Mouse (Mus musculus) urinary bladder, postnatal 14 days (tissue): ENCODE measurements around the gene Rragb.
A peak's percentile ranks its signal among the peaks of the same experiment; 100 is the strongest.
"Not testable (repeated sequence)": the region's sequence is repeated elsewhere in the genome, so short reads cannot be mapped to it uniquely, and the experiment has no call there.

Source experiments
- DNase-seq: peaks from one replicate; pipeline ENCODE4 v3.0.0; 2021; ENCODE audit warnings: low spot score

Gene Rragb

GRCm38 (mm10) chrX:153139734-153140515 lies at the start of gene Rragb:
Rragb (plus strand) TSS chrX:153139981.
- DNase-seq: peak; percentile 67

DNA sequence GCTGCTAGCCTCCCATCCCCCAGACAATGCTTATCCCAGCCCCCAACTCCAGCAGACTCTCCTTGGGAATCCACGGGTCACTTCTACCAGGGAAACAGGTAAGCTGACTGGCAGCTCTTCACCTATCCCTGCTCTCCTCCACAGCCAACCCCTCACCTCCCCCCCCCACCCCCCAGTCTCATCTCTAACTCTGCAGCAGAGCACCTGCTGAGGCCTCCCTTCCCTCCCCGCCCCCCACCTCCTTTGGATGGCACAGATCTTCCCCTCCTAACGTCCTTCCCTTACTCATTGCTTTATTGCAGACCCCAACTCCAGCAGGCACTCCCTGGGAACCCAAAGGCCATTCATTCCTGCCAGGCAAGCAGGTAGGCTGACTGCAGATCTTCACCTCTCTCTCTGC lies 21.3 kb upstream of the Rragb start, which contains the start of gene Foxr2:
TSS of gene Foxr2 (plus strand) at position 301 of the 400 bp plus-strand sequence.
- no peak for DNase-seq

DNA sequence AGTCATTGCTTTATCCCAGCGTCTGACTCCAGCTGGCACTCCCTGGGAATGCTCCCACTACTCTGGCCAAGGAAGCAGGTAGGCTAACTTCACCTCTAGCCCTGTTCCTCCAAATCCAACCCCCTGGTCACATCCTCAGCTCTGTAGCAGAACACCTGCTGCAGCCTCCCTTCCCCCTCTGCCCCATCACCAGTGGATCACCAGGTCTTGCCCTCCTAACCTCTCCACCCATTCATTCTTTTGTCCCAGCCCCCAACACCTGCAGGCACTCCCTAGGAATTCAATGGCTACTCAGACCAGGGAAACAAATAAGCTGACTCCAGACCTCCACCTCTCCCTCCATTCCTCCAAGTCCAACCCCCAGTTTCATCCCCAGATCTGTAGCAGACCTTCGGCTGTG lies 20.8 kb upstream of the Rragb start:
- DNase-seq: no peak

DNA sequence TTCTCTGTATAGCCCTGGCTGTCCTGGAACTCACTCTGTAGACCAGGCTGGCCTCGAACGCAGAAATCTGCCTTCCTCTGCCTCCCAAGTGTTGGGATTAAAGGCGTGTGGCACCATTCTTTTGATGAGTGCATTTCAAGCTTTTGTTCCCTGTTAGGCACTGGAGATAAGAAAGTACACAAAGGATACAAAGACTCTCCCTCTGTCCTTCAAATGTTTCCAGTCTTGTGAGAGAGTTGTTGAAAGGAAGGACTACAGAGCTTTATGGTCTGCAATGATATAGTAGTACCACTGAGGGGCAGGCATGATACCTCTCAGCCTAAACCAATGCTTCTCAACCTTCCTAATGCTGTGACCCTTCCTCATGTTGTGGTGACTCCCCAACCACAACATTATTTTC lies 2.9 kb downstream of the Rragb start:
- no peak for DNase-seq

DNA sequence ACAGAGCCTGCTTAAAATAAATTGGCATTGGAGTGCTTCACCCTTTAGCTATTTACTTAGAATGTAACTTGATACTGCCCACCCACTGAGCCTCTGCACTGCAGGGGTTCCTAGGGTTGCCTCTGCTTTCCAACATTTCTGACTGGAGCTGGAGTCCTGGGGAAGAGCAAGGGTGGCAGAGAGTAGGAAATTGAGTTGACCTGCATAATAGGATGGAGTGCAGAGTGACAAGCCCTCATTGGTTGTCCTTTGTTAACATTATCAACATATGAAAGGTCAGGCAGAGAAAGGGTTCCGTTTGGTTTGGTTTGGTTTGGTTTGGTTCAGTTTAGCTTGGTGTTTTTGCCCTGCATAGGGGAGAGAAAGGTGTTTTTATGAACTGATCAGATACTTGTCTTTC lies 12.0 kb downstream of the Rragb start:
- DNase-seq: no peak

DNA sequence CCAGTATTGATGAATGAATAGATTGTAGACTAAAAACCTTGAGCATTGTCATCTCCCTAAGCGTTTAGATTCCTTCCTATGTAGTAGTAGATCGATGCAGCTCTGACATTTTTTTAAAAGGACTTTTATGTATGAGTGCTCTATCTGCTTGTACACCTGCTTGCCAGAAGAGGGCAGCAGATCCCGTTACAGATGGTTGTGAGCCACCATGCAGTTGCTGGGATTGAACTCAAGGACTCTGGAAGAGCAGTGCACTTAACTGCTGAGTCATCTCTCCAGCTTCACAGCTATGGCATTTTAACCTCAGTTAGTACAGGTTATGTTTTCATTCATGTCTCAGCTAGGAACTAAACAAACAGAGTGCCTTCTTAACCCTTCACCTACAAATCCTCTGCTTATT lies 15.5 kb downstream of the Rragb start:
- peak; percentile 3 for DNase-seq

DNA sequence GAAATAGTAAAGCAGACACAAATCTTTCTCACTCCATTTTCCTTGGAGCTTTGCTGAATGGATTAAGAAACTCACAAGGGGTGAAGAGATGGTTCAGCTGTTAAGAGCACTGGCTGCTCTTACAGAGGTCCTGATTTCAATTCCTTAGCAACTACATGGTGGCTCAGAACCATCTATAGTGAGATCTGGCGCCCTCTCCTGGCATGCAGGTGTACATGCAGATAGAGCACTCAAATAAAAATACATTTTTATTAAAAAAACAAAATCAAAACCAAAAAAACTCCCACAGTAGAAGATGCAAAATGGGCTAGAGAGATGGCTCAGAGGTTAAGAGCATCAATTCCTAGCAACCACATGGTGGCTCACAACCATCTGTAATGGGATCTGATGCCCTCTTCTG lies 35.0 kb downstream of the Rragb start:
- peak; percentile 2 for DNase-seq

GRCm38 (mm10) chrX:153182221-153182620 lies 42.4 kb downstream of the Rragb start:
- no peak for DNase-seq

DNA sequence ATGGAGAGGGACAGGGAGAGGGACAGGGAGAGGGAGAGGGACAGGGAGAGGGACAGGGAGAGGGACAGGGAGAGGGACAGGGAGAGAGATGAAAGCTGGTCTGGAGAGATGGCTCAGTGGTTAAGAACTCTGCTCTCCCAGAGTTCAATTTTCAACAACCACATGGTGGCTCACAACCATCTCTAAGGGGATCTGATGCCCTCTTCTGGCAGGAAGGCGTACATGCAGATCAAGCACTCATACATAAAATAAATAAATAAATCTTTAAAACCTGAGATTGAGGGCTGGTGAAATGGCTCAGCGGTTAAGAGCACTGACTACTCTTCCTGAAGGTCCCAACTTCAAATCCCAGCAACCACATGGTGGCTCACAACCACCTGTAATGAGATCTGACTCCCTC lies 59.4 kb downstream of the Rragb start:
- DNase-seq: not testable (repeated sequence)

DNA sequence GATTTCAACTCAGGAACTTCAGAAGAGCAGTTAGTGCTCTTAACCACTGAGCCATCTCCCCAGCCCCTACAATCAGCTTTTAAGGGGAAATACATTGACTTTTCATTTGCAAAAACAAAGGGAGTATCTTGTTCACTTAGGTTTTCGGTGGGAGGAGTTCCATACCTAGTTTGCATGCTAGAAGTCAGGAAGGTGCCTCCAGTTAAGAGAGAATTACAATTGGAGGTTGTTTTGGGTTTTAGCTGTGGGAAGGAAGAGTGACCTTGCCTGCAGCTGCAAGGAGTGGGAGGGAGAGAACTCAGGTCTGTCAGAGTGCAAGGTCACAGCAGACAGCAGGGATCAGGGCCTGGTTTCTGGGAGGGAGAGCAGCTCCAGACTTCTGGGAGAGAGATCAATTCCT lies 71.3 kb downstream of the Rragb start:
- DNase-seq: no peak
